Mouse (Mus musculus) ES-CJ7 (cell line): ENCODE data around the gene Dok3.
"Not testable (repeated sequence)": the region's sequence is repeated elsewhere in the genome, so short reads cannot be mapped to it uniquely, and the experiment has no call there.

Experiments used
- DNase-seq: peaks from one replicate; pipeline ENCODE4 v3.0.0; 2011; ENCODE audit warnings: low read depth, low spot score

Dok3 gene

DNA sequence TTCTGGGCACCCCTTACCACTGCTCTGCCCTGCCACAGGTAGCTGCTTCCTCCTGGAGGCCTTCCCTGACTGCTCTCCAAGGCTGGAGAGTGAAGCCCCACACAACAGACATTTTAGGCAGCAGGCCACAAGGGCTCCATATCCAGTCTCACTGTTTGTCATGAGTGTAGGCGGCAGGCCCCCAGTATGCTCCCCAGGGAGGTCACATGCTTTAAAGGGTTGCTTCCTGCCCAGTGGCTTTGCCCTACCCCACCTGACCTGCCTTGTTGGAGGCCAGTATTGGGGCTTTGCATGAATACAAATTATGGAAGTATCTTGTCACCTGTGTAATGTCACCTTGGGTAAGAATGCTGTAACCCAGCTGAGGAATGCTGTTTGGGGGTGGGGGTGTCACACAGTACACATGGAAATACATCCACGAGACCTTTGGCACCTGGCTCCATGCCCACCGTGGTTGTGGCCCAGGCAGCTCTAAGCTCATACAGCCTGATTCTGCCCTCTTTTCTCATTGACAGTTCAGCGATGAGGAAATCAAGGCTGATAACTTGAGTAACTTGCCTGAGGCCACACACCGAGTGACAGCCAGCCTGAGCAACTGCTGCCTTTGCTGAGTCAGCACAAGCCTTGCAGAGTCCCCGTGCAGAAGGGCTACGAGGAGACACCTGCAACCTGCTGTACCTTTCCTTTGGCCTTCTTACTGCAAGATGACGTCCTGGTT, at the start of gene Dok3:
TSS of gene Dok3 (minus strand) at position 99 of the 718 bp plus-strand sequence.
- DNase-seq = no peak

DNA sequence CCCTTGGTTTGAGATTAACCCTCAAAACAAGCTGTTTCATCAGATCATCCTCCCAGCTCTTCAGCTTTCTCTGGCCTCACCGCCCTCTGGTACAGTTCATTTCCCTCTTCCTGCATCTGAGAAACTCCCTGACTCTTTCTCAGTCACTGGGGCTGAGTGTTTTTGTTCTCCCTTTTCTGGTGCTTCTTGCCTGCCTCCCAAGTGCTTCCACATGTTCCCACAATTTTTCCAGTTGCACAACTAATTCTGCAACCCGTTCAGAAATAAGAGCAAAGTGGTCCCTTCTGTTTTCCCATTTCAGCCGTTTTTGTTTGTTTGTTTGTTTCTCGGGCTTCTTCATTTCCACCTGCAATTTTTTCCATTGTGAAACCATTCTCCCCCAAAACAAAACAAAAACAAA, 49.0 kb upstream of the Dok3 start:
- no peak for DNase-seq

DNA sequence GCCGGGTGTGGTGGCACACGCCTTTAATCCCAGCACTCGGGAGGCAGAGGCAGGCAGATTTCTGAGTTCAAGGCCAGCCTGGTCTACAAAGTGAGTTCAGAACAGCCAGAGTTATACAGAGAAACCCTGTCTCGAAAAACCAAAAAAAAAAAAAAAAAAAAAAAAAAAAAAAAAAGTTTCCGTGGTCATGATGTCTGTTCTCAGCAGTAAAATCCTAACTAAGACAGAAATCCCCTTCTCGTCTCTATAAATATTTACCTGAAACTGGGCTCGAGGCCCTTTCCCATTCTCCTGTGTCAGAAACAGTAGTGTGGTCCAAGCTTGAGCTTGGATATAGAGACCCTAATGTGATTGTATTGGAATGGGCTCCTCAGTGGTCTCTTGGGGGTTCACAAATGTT, 47.8 kb upstream of the Dok3 start:
- DNase-seq = not testable (repeated sequence)

DNA sequence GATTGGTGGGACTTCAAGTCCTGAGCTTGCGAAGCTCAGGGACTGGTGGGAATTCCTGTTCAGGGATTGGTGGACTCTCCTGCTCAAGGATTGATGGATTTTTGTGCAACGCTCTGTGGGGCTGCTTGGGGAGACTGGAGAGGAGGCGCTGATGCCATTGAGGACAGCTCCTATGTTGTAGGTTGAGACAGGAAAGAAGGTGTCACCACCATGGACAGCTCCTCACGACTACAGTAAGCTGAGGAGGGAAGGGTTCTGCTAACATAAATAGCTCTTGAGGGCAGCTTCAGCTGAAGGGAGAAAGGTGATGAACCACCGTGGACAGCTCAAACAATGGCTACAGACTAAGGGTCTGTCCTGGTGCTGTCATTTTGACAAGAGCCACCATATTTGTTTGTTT, 46.8 kb upstream of the Dok3 start:
- DNase-seq = peak; percentile 83

DNA sequence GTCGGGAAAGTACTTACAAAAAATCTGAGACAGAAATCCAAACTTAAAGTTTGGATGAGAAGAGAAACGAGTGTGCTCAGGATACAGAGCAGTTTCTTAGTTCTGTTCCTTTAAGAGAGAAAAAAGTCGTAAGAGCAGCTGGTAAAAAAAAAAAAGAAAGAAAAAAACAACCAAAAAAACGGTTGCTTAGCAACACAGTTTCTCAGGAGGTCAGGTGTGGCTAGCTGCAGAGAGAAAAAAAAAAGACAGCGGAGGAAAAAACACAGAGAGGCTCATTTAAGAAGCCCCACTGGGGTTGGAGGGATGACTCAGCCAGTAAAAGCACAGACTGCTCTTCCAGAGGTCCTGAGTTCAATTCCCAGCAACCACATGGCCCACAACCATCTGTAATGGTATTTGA, 45.2 kb upstream of the Dok3 start:
- DNase-seq = no peak

DNA sequence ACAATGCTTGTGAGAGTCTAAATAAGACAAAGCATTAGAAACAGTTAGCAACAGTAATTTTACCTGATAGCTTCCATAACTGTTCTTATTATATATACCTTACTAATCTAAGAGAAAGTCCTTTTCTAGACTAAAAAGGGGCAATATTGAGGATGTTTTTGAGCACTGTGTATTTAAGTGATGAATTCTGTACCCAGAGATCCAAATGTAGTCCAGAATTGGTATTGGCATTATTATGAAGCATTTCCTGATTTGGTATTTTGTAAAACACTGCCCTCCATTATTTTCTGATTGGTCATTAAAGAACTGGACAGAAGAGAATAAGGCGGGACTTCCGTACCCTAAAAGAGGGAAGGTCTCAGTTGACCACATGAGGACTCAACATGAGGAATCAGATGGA, 44.3 kb upstream of the Dok3 start, which contains the start of gene Tmed9:
TSS of gene Tmed9 (plus strand) at position 301 of the 400 bp plus-strand sequence.
- DNase-seq = no peak

DNA sequence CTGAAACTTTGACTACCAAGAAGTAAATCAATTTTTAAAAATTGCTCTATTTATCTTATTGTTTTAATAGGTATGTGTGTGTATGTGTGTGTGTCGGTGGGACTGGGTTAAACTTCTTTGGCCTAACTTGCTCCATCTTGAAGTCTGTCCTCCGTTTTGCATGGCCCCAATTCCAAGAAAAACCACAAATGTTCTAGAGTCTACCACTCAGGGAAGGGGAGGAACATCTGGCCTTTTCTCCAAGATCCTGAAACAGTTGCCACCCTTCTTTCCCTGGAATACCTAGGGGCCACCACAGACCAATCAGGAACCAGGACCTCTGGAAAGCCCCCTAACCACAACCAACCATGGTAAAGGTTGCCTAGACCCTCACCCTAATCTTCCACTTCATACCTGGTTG, 42.9 kb upstream of the Dok3 start:
- DNase-seq = no peak

DNA sequence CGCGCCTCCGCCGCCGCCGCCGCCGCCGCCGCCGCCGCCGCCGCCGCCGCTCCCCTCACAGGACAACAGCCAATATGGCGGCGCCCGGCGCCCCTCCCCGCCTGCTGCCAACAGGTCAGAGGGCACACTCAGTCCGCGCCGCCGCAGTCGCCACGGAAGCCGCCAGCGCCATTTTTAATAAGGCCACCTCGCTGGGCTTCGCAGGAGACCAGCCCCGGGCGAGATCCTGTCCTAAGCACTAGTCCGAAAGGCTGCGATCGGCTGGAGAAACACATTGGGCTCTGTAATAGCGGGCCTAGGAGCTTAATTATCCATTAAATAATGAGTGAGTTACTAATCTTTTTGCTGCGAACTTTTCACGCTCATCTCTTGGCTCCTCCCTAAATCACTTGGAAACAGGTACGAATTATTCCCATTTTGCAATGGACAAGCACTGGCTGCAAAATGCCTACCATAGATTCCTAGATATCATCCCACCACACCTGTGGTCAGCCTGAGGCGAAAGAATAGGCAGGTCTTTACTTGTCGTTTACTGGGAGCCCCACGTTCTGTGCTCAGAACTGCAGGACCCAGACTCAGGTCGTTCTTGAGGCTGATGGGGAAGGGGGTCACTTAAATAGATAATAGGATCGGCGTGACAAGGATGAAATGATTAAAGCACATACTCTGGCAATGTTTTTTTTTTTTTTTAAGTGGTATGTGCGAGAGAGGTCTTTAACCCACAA, 42.1 kb upstream of the Dok3 start, which contains the start of gene Fam193b:
TSS of gene Fam193b (minus strand) at position 94 of the 725 bp plus-strand sequence.
- peak; percentile 93 for DNase-seq

DNA sequence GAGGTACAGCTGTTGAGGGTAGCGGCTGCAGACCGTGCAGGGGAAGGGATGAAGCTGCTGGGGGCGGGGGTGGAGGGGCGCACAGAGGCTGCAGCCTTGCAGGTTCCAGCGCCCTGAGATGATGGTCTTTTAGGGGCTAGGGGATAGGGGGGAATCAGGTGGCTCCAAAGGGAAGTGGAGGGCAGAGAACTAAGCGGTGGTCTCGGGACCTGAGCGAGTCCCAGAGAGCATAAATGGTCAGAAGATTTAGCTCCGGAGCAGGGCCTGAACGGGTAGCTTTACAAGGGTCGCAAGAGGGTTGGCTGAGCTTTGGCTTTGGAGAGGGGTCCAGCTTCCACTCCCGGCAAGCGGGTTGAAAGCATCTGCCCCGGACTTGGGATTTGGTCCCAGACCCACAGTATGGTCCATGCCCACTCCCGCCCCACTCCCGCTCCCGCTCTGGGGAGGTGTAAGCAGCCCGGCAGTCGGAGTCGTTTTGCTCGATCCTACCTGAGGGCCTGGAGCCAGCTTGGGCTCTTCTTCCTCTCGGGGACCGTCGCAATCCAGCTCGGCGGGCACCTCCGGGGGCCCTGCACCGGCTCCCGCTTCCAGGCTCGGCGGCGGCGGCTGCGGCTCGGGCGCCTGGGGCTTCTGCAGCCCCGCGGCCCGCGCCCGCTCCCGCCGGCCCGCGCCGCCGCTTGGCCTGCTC, 41.3 kb upstream of the Dok3 start:
- peak; percentile 21 for DNase-seq

DNA sequence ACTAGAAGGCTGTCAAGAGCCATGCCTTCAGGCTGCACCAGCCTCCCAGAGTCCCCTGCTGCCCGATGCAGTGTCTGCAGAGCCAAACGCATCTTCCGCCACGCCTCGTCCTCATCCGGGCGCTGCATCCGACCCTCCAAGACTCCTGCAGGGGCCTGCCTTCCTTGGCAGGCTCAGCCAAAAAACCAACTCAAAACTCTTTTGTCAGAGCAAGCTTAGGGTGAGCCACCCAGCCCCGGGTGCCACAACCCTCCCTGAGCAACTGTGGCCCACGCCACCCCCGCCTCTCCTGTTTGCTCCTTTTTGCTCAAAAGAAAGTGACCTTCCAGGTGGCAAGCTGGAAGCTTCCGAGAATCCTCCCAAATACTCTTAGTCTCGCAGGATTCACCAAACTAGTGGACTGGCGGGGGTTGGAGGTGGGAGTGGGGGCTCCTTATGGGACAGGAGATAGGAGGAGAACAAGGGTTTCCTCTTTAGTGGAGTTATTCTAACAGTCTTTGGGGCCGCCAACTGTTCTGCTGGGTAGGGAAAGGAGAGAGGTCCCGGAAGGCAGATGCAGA, 40.7 kb upstream of the Dok3 start:
- DNase-seq = peak; percentile 29

DNA sequence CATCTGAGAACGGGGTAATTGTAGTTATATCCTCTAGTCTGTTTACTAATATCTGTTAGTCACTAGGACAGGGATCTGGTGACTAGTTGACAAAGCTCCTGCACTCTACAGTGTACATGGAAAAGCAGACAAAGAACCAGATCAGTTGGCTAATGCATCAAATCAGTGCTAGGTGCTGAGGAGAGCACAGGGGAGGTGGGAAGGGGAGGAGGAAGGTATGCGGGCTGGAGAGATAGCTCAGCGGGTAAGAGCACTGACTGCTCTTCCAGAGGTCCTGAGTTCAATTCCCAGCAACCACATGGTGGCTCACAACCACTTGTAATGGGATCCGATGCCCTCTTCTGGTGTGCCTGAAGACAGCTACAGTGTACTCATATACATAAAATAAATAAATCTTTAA, 39.4 kb upstream of the Dok3 start:
- DNase-seq = not testable (repeated sequence)

DNA sequence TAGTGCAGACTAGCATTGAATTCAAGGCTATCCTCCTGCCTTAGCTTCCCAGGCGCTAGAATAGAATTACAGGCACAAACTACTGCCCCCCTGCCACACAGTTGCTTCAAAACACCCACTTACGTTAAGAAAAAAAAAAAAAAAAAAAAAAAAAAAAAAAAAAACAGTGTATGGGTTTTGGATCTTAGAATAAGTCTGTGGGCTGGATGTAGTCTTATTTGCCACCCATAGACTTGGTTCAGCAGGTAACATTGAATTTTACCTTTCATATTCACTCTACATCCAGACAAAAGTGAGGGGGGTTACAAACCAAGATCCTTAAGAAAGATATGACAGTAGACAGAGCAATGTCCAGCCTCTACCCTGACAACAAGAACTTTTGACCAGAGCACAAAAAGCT, 38.9 kb upstream of the Dok3 start:
- no peak for DNase-seq

DNA sequence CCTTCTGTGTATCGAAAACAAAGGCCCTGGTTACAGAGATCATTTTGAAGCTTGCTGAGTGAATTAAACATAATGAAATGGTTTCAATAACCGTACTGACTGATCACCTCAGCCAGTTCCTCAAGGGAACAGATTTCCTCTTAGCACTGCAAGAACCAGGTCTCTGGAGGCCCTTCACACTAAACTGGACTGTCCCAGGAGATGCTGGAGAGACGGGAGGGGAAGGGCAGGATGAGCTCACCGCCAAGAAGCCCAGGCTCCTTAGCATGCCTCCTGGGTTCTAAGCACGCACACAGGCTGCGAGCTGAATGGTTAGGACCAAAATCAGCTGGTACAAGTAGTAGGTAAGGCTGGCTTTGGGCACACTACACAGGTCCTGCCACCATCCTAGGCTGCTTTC, 37.9 kb upstream of the Dok3 start:
- no peak for DNase-seq

DNA sequence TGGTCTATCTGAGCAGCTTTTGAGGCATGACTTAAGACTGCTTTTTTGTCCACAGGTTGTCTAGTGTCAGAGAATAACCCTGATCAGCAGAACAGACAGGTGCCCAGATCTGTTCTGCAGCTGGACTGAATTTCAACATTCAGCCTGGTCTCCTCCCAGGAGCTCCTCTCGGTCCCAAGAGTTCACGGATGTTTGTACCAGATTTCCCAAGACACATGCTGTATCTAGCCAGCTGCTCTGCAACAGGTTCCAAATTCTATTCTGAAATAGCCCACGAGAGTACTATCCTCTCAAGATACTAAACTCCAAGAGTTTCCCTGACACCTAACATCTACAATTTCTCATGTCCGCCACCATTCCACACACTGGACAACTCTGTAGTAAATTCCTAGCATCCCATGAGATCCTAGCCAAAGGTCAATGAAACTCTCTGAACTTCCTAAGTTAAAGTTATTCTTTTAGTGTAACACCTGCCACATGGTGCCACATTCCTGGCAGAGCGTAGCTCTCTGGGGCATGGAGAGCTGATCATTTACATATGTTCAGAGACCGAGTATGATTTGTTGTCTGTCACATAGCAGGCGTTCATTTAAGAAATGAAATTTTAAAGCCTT, 34.3 kb upstream of the Dok3 start:
- DNase-seq = no peak

DNA sequence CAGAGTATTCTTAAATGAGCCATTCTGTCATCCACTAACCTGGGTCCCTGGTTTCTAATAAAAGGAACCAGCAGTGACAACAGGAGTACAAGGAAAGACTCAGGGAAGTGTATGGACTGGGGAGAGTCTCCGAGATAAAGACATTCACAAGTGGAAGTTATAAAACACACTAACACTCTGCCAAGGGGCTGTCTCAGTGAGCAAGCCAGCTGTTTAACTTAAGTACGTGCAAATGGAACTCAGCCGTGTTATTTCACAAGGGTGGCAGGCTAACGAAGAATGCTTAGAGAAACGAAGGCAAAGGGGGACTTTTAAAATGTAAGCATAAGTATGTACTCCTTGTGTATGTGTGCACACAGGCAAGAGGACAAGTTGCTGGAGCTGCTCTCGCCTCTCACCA, 28.4 kb upstream of the Dok3 start:
- no peak for DNase-seq

DNA sequence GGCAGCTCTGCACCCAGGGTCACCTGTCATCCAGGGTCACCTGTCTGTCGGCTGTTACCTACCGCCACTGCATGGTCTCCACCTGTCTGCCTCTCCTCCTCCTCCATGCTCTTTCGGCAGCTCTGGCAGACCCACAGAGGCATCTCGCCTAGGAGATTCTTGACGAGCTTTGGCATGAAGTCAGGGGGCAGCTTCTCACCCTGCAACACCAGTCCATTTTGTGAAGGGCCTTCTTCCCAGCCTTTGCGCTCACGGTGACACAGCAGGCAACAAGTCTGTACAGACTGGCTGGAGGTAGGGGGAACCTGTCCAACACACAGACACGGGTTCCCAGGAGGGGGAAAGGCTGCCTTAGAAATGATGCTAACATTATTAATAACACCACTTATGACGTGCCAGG, 26.8 kb upstream of the Dok3 start:
- no peak for DNase-seq

DNA sequence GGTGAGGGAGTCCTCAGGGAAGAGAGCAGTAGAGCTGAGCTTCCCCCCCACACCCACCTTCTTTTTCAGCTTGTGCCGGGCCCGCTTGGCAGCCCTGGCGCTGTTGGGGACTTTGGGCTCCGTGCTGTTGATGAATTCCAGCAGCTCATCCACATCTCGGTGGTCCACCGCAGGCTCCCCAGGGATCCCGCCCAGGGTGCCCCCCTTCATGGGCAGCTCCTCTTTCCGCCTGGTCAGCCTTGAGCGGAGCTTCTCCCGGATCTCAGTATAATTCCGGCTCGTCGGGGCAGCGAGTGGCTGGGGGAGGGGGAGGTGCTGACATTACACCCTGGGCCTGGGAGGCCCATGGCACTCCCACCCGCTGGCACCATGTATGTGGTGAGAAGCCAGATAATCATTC, 20.0 kb upstream of the Dok3 start:
- DNase-seq = no peak

DNA sequence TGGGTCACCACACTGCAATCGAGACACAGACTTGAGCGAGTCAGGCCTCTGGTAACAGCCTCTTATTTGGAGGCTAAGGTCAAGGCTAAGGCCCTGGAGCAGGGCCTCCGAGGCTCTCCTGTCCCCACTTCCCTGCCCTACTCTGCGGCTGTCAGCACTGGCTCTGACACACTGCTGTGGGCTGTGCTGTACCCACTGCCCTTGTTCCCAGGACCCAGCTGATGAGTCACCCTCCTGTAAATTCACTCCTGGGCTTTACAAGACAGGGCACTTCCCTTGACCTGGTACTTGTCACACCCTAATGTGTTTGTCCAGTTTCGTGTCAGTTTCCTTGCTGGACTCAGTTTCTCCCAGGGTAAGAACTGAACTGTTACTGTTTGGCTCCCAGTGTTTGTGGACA, 19.3 kb upstream of the Dok3 start:
- DNase-seq = no peak

DNA sequence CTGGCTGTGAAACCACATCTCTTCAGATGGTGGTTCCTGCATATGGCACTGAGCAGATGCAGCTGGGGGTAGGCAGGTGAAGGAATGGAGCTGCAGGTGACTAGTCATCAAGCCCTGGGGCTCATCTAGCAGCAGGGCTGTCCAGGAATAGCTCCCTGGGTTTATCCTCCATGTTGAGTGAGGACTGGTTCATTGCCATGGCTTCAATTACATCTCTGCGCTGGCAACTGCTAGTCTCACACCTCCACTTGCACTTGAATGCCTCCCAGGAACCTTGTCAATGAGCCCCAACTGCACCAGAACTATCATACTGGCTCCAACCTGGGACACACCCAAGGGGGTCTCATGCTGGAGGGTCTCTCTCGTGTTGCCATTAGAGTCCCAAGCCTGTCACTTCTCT, 18.8 kb upstream of the Dok3 start:
- DNase-seq = no peak

DNA sequence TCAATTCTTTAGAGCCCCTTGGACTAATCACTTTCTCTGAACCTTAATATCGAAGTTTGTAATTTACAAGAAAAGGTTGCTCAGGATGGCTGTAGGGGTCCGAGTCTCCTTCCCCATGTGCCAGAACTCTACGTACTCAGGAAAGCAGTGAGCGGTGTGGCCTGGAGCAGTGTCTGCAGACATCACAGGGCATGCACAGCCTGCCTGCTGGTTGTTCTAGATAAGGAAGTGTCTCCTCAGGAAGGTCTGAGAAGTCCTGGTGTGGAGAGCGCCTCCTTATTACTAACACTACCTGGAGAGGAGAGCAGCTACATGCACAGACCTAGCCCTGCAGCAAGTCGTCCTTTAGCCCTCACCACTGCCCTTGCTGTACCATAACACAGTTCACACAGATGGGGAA, 15.7 kb upstream of the Dok3 start:
- no peak for DNase-seq

DNA sequence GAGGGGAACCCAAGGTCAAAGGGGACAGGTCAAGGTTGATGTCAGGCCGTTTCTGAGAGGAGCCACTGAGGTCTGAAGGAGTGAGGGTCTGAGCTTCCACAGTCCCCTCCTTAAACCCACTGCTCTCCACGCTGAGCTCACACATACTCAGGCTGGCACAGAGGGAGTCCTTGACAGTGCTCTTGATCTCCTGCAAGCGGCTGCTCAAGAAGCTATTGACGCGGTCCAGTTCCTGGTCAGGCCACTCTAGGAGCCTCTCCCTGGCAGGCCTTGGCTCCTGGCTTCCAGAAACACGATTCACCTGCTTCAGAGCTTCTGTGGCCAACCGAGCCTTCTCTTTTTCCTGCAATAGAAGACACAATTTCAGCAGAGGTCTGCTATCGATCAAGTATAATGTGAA, 14.4 kb upstream of the Dok3 start:
- DNase-seq = no peak

DNA sequence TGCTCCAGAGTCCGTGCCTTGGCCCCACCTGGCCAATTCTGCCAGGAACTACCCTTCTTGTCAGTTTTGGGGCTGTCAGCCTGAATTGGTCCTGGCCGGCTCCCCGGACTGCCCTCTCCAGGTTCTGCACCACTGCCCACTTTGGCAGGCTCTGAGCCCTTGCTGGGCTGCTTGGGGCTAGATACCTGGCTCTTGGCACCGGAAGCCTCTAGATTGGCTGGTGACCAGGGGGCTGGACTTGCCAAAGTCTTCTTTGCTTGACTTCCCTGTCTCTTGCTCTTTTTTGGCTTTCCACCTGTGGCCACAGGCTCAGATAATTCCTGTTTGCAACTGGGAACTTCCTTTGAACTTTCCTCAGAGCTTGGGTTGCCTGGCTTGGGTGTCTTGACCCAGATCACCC, 13.8 kb upstream of the Dok3 start:
- no peak for DNase-seq
